Mouse (Mus musculus) forelimb bud, embryonic 11.5 days (tissue): Measurements from ENCODE around the gene Pik3ca.

Experiments
- DNase-seq: peaks from one replicate; pipeline ENCODE4 v3.0.0-alpha.2; 2012; ENCODE audit warnings: low read depth, low spot score

Gene Pik3ca

GRCm38 (mm10) chr3:32397461-32398174 is at the start of gene Pik3ca:
Gene Pik3ca (plus strand): TSS chr3:32397671.
- peak; percentile 61 for DNase-seq

- no peak for DNase-seq
Observed at GRCm38 (mm10) chr3:32347881-32348280, 49.6 kb upstream of the Pik3ca start.

- peak; percentile 3 for DNase-seq
Observed at GRCm38 (mm10) chr3:32361221-32361620, 36.2 kb upstream of the Pik3ca start.

- DNase-seq, result no peak
Observed at GRCm38 (mm10) chr3:32364195-32364594, 33.3 kb upstream of the Pik3ca start.

- DNase-seq, result peak; percentile 50
Observed at GRCm38 (mm10) chr3:32364841-32365545, 32.5 kb upstream of the Pik3ca start.

- DNase-seq, result peak; percentile 76
Observed at GRCm38 (mm10) chr3:32365546-32366245, 31.8 kb upstream of the Pik3ca start, which contains the start of gene Zmat3. Gene Zmat3 (minus strand): TSS chr3:32366014.

GRCm38 (mm10) chr3:32366246-32366734 is 31.2 kb upstream of the Pik3ca start:
- no peak for DNase-seq

GRCm38 (mm10) chr3:32367516-32367915 is 30.0 kb upstream of the Pik3ca start:
- DNase-seq, result peak; percentile 26

GRCm38 (mm10) chr3:32371957-32372356 is 25.5 kb upstream of the Pik3ca start:
- DNase-seq, result no peak

GRCm38 (mm10) chr3:32372470-32372869 is 25.0 kb upstream of the Pik3ca start:
- no peak for DNase-seq

GRCm38 (mm10) chr3:32373236-32373635 is 24.2 kb upstream of the Pik3ca start:
- DNase-seq, result no peak

- peak; percentile 23 for DNase-seq
Observed at GRCm38 (mm10) chr3:32379891-32380290, 17.6 kb upstream of the Pik3ca start.

- DNase-seq, result no peak
Observed at GRCm38 (mm10) chr3:32381556-32381955, 15.9 kb upstream of the Pik3ca start.

- no peak for DNase-seq
Observed at GRCm38 (mm10) chr3:32392841-32393240, 4.6 kb upstream of the Pik3ca start.

- DNase-seq, result no peak
Observed at GRCm38 (mm10) chr3:32393986-32394385, 3.5 kb upstream of the Pik3ca start.

- peak; percentile 13 for DNase-seq
Observed at GRCm38 (mm10) chr3:32395771-32396551, 1.5 kb upstream of the Pik3ca start.

- DNase-seq, result peak; percentile 98
Observed at GRCm38 (mm10) chr3:32396794-32397460, 544 bp upstream of the Pik3ca start.

GRCm38 (mm10) chr3:32398175-32398538 is 686 bp downstream of the Pik3ca start:
- no peak for DNase-seq

GRCm38 (mm10) chr3:32398623-32399022 is 1.2 kb downstream of the Pik3ca start:
- DNase-seq, result no peak

GRCm38 (mm10) chr3:32399381-32399780 is 1.9 kb downstream of the Pik3ca start:
- no peak for DNase-seq

- DNase-seq, result peak; percentile 17
Observed at GRCm38 (mm10) chr3:32399931-32400330, 2.5 kb downstream of the Pik3ca start.
